Mouse (Mus musculus): ENCODE data around the gene Fam172a. TPM values are rescaled to one million over a fixed set of nuclear protein-coding genes. Genes with fewer than 3 reads are reported as not detected.
A peak's percentile ranks its signal among the peaks of the same experiment; 100 is the strongest.

Fam172a gene
- polyA plus RNA-seq, 1 experiment from 2014 or later = 15.6 TPM

- H3K9me3 ChIP-seq (replicated peaks) = no peaks in the 10 kb centered on the region
- H3K4me1 ChIP-seq = no peaks in the 10 kb centered on the region
- no peak overlapping the region for H3K9ac ChIP-seq
- WGBS (ENCODE audit: insufficient replicate concordance) = 8% methylated on average over 14 of the region's 14 CpGs
- no peak overlapping the region for H3K4me3 ChIP-seq
- no peak for ATAC-seq
- H3K36me3 ChIP-seq = no peaks in the 10 kb centered on the region
- H3K27ac ChIP-seq = no peak overlapping the region
- H3K27me3 ChIP-seq (replicated peaks) = peaks cover 90% of the 10 kb centered on the region
- H3K4me2 ChIP-seq = no peak overlapping the region
Measured at GRCm38 (mm10) chr13:78208689-78209410, 507.0 kb downstream of the Fam172a start.

GRCm38 (mm10) chr13:78209611-78210028 lies 507.8 kb downstream of the Fam172a start:
- Histone ChIP-seq H3K9me3 (replicated peaks) (no peaks in the 10 kb centered on the region), H3K27ac (no peak overlapping the region), H3K4me2 (peak overlapping the region; percentile 41), H3K4me3 (peak overlapping the region; percentile 12; the same call in 1 of the 2 replicates), H3K9ac (no peak overlapping the region), H3K27me3 (replicated peaks) (peaks cover 84% of the 10 kb centered on the region), H3K36me3 (no peaks in the 10 kb centered on the region), H3K4me1 (no peaks in the 10 kb centered on the region)
- no peak for ATAC-seq
- 2% methylated on average over 12 of the region's 12 CpGs for WGBS (ENCODE audit: insufficient replicate concordance)

GRCm38 (mm10) chr13:78210029-78210747 lies 508.4 kb downstream of the Fam172a start:
- Histone ChIP-seq H3K36me3 (no peaks in the 10 kb centered on the region), H3K9me3 (replicated peaks) (no peaks in the 10 kb centered on the region), H3K9ac (no peak overlapping the region), H3K27me3 (replicated peaks) (peaks cover 79% of the 10 kb centered on the region), H3K4me1 (no peaks in the 10 kb centered on the region), H3K4me3 (peak overlapping the region; percentile 12; the same call in 1 of the 2 replicates), H3K4me2 (peak overlapping the region; percentile 41), H3K27ac (no peak overlapping the region)
- 1% methylated on average over 38 of the region's 38 CpGs for WGBS (ENCODE audit: insufficient replicate concordance)
- no peak for ATAC-seq

GRCm38 (mm10) chr13:78210748-78211089 lies 508.9 kb downstream of the Fam172a start:
- Histone ChIP-seq H3K4me2 (peak overlapping the region; percentile 41; the same call in 1 of the 2 replicates), H3K27ac (no peak overlapping the region), H3K9ac (no peak overlapping the region), H3K4me1 (no peaks in the 10 kb centered on the region), H3K9me3 (replicated peaks) (no peaks in the 10 kb centered on the region), H3K36me3 (no peaks in the 10 kb centered on the region), H3K27me3 (replicated peaks) (peaks cover 74% of the 10 kb centered on the region), H3K4me3 (no peak overlapping the region)
- ATAC-seq = no peak
- WGBS (ENCODE audit: insufficient replicate concordance) = 9% methylated on average over 13 of the region's 13 CpGs

- H3K9ac ChIP-seq = no peak overlapping the region
- 11% methylated on average over 14 of the region's 14 CpGs for WGBS (ENCODE audit: insufficient replicate concordance)
- H3K4me2 ChIP-seq = no peak overlapping the region
- H3K9me3 ChIP-seq (replicated peaks) = no peaks in the 10 kb centered on the region
- H3K27ac ChIP-seq = no peak overlapping the region
- H3K36me3 ChIP-seq = no peaks in the 10 kb centered on the region
- H3K4me3 ChIP-seq = no peak overlapping the region
- no peak for ATAC-seq
- H3K4me1 ChIP-seq = no peaks in the 10 kb centered on the region
- H3K27me3 ChIP-seq (replicated peaks) = peaks cover 72% of the 10 kb centered on the region
Measured at GRCm38 (mm10) chr13:78211231-78212010, 509.6 kb downstream of the Fam172a start.

GRCm38 (mm10) chr13:78212111-78212510 lies 510.3 kb downstream of the Fam172a start:
- Histone ChIP-seq H3K36me3 (no peaks in the 10 kb centered on the region), H3K9ac (no peak overlapping the region), H3K4me3 (no peak overlapping the region), H3K9me3 (replicated peaks) (no peaks in the 10 kb centered on the region), H3K4me2 (no peak overlapping the region), H3K27ac (no peak overlapping the region), H3K27me3 (replicated peaks) (peaks cover 68% of the 10 kb centered on the region), H3K4me1 (no peaks in the 10 kb centered on the region)
- no peak for ATAC-seq
- WGBS (ENCODE audit: insufficient replicate concordance) = 21% methylated on average over 15 of the region's 15 CpGs

GRCm38 (mm10) chr13:78213155-78213554 lies 511.3 kb downstream of the Fam172a start:
- H3K4me3 ChIP-seq = no peak overlapping the region
- no peaks in the 10 kb centered on the region for H3K36me3 ChIP-seq
- no peak overlapping the region for H3K4me2 ChIP-seq
- no peaks in the 10 kb centered on the region for H3K4me1 ChIP-seq
- H3K9ac ChIP-seq = no peak overlapping the region
- no peak overlapping the region for H3K27ac ChIP-seq
- H3K27me3 ChIP-seq (replicated peaks) = peaks cover 59% of the 10 kb centered on the region
- ATAC-seq = no peak
- H3K9me3 ChIP-seq (replicated peaks) = no peaks in the 10 kb centered on the region
- WGBS (ENCODE audit: insufficient replicate concordance) = 22% methylated on average over 2 of the region's 2 CpGs

GRCm38 (mm10) chr13:78215223-78215622 lies 513.4 kb downstream of the Fam172a start:
- Histone ChIP-seq H3K36me3 (no peaks in the 10 kb centered on the region), H3K27ac (no peak overlapping the region), H3K4me2 (no peak overlapping the region), H3K9me3 (replicated peaks) (no peaks in the 10 kb centered on the region), H3K4me1 (no peaks in the 10 kb centered on the region), H3K4me3 (no peak overlapping the region), H3K27me3 (replicated peaks) (peaks cover 42% of the 10 kb centered on the region), H3K9ac (no peak overlapping the region)
- 49% methylated on average over 2 of the region's 2 CpGs for WGBS (ENCODE audit: insufficient replicate concordance)
- no peak for ATAC-seq
